Mouse (Mus musculus) cortical plate, adult 2 months (tissue): ENCODE data around the gene Ano10.
A peak's percentile ranks its signal among the peaks of the same experiment; 100 is the strongest.

Source experiments
- CTCF ChIP-seq: fragments of 200-500 bp; IDR thresholded peaks from 2 replicates; pipeline ENCODE4 v1.5.1; 2011; ENCODE audit warnings: mild to moderate bottlenecking, control low read depth, low read length; ENCODE audit not compliant: insufficient read depth; ENCODE audit errors: extremely low read depth
- POLR2A ChIP-seq: fragments of 200-500 bp; IDR thresholded peaks from 2 replicates; pipeline ENCODE4 v1.6.1; 2011; ENCODE audit warnings: mild to moderate bottlenecking, low read length, control low read depth; ENCODE audit not compliant: insufficient read depth; ENCODE audit errors: extremely low read depth

- TF ChIP-seq CTCF (0 out of 2 replicates have a peak, but pooled peaks have one; percentile 8), POLR2A (no peak)
Observed at GRCm38 (mm10) chr9:122156389-122157078, 137.7 kb downstream of the Ano10 start.
